Mouse (Mus musculus): ENCODE measurements at regions not wholly inside any gene's neighbourhood (a gene's known extent, or its start where the extent isn't known, plus 50 kb on each side); places are given as distances from the start of the nearest gene placed in this dataset.
A peak's percentile ranks its signal among the peaks of the same experiment; 100 is the strongest.

GRCm38 (mm10) chr12:54459462-54460134 is 196.8 kb downstream of the Sptssa start:
- no peak for DNase-seq
- intact Hi-C loops (cut with DNase I), result no loop called here

- intact Hi-C loops (cut with DNase I), result no loop called here
These were observed 199.6 kb downstream of the Sptssa start for GRCm38 (mm10) chr12:54456731-54457130.

GRCm38 (mm10) chr12:54454606-54455005 is 201.8 kb downstream of the Sptssa start:
- intact Hi-C loops (cut with DNase I), result no loop called here
- no peak for DNase-seq

More at GRCm38 (mm10) chr12:54456731-54457130, 199.6 kb downstream of the Sptssa start:
- DNase-seq, result no peak

GRCm38 (mm10) chr12:54453343-54453742 is 203.0 kb downstream of the Sptssa start:
- intact Hi-C loops (cut with DNase I), result no loop called here
- peak; percentile 23 to 41 for DNase-seq

GRCm38 (mm10) chr12:54450369-54450768 is 206.0 kb downstream of the Sptssa start:
- intact Hi-C loops (cut with DNase I), result no loop called here
- no peak for DNase-seq

- intact Hi-C loops (cut with DNase I), result no loop called here
- DNase-seq, result no peak
These were observed 208.2 kb downstream of the Sptssa start for GRCm38 (mm10) chr12:54448221-54448620.

- no peak for DNase-seq
- intact Hi-C loops (cut with DNase I), result no loop called here
These were observed 209.0 kb downstream of the Sptssa start for GRCm38 (mm10) chr12:54447354-54447753.

- intact Hi-C loops (cut with DNase I), result no loop called here
- DNase-seq, result no peak
These were observed 210.0 kb downstream of the Sptssa start for GRCm38 (mm10) chr12:54446356-54446755.

- intact Hi-C loops (cut with DNase I), result no loop called here
- no peak for DNase-seq
These were observed 212.0 kb downstream of the Sptssa start for GRCm38 (mm10) chr12:54444416-54444815.

GRCm38 (mm10) chr12:54443285-54443684 is 213.1 kb downstream of the Sptssa start:
- intact Hi-C loops (cut with DNase I), result no loop called here
- DNase-seq, result peak; percentile 43 to 46

- DNase-seq, result no peak
- intact Hi-C loops (cut with DNase I), result no loop called here
These were observed 214.0 kb downstream of the Sptssa start for GRCm38 (mm10) chr12:54442408-54442807.

GRCm38 (mm10) chr12:54440851-54441593 is 215.4 kb downstream of the Sptssa start:
- no peak for DNase-seq
- intact Hi-C loops (cut with DNase I), result no loop called here

GRCm38 (mm10) chr12:54438793-54439192 is 217.6 kb downstream of the Sptssa start:
- intact Hi-C loops (cut with DNase I), result no loop called here
- no peak for DNase-seq

- intact Hi-C loops (cut with DNase I), result no loop called here
- no peak for DNase-seq
These were observed 221.6 kb upstream of the Egln3 start for GRCm38 (mm10) chr12:54425236-54425635.

GRCm38 (mm10) chr12:54414829-54415228 is 211.2 kb upstream of the Egln3 start:
- intact Hi-C loops (cut with DNase I), result no loop called here
- no peak for DNase-seq

- intact Hi-C loops (cut with DNase I), result no loop called here
- no peak for DNase-seq
These were observed 210.5 kb upstream of the Egln3 start for GRCm38 (mm10) chr12:54414201-54414600.

GRCm38 (mm10) chr12:54410038-54410605 is 206.5 kb upstream of the Egln3 start:
- intact Hi-C loops (cut with DNase I), result no loop called here
- DNase-seq, result no peak

GRCm38 (mm10) chr12:54408906-54409305 is 205.2 kb upstream of the Egln3 start:
- DNase-seq, result no peak
- intact Hi-C loops (cut with DNase I), result no loop called here

GRCm38 (mm10) chr12:54407301-54407896 is 203.7 kb upstream of the Egln3 start:
- intact Hi-C loops (cut with DNase I), result no loop called here
- DNase-seq, result no peak

GRCm38 (mm10) chr12:54405066-54405465 is 201.4 kb upstream of the Egln3 start:
- DNase-seq, result peak; percentile 64 to 78
- intact Hi-C loops (cut with DNase I), result no loop called here

GRCm38 (mm10) chr12:54402591-54402990 is 198.9 kb upstream of the Egln3 start:
- DNase-seq, result no peak
- intact Hi-C loops (cut with DNase I), result no loop called here

All from heart, postnatal 36 days (tissue).